Mouse (Mus musculus): ENCODE data around the gene Rbbp8nl. TPM values are rescaled to one million over a fixed set of nuclear protein-coding genes. Genes with fewer than 3 reads are reported as not detected.

Rbbp8nl gene
- polyA plus RNA-seq, 3 experiments from 2014 or later, result not detected

Other genes with a start within 250 kb of the Rbbp8nl start
- 100 to 1,000 TPM; 448 to 507 (median 458) TPM for gene Psma7, start 247.4 kb downstream of the Rbbp8nl start, polyA plus RNA-seq (2017; shearing (Covaris generic))
- 1 to 10 TPM; 1.4 to 2.4 (median 2.3) TPM for gene Ss18l1, start 247.4 kb downstream of the Rbbp8nl start, polyA plus RNA-seq (2017; shearing (Covaris generic))
- gene Mtg2, start 219.3 kb downstream of the Rbbp8nl start, polyA plus RNA-seq (2017; shearing (Covaris generic)), result 10 to 100 TPM; 28.5 to 51.3 (median 40.1) TPM
- not detected for gene Hrh3, start 185.4 kb downstream of the Rbbp8nl start, polyA plus RNA-seq (2017; shearing (Covaris generic))
- 10 to 100 TPM; 20.2 to 23.7 (median 21.9) TPM for gene Osbpl2, start 170.6 kb downstream of the Rbbp8nl start, polyA plus RNA-seq (2017; shearing (Covaris generic))
- gene Adrm1, start 118.4 kb downstream of the Rbbp8nl start, polyA plus RNA-seq (2017; shearing (Covaris generic)), result 100 to 1,000 TPM in 1 of 3 experiments, 10 to 100 TPM in 2; 85.6 to 103 (median 86.1) TPM
- gene Lama5, start 64.0 kb downstream of the Rbbp8nl start, polyA plus RNA-seq (2017; shearing (Covaris generic)), result under 1 TPM in 2 of 3 experiments, not detected in 1; 0.33 to 0.40 TPM
- gene Rps21, start 32.5 kb downstream of the Rbbp8nl start, polyA plus RNA-seq (2017; shearing (Covaris generic)), result 1,000 to 10,000 TPM; 1,053 to 1,596 (median 1,304) TPM
- 1 to 10 TPM; 6.7 to 8.0 (median 7.7) TPM for gene Cables2, start 16.4 kb downstream of the Rbbp8nl start, polyA plus RNA-seq (2017; shearing (Covaris generic))
- not detected for gene Gata5, start 44.8 kb upstream of the Rbbp8nl start, polyA plus RNA-seq (2017; shearing (Covaris generic))
- gene Slco4a1, start 166.4 kb upstream of the Rbbp8nl start, polyA plus RNA-seq (2017; shearing (Covaris generic)), result 1 to 10 TPM in 2 of 3 experiments, under 1 TPM in 1; 0.83 to 4.8 (median 2.2) TPM
- gene Ntsr1, start 210.1 kb upstream of the Rbbp8nl start, polyA plus RNA-seq (2017; shearing (Covaris generic)), result not detected

Data from inflammation-experienced regulatory T-cells, adult 6 months (primary cell).